Mouse (Mus musculus) heart, postnatal 0 days (tissue): Measurements from ENCODE around the gene Stac. TPM values are rescaled to one million over a fixed set of nuclear protein-coding genes. Genes with fewer than 3 reads are reported as not detected.

Source experiments
- ATAC-seq: fragments of 200-750 bp; cut with Nextera tagmentation; 2 replicates; pipeline ENCODE4 v1.8.0; 2017; ENCODE audit warnings: low read depth, moderate number of reproducible peaks, moderate library complexity; ENCODE audit not compliant: insufficient read depth
- DNase-seq: peaks from one replicate; pipeline ENCODE4 v3.0.0-alpha.2; 2016; ENCODE audit warnings: low spot score
- H3K27ac ChIP-seq: fragments of 300-500 bp; sonication (generic); 2 replicates; pipeline ENCODE4 v1.5.1; 2014; ENCODE audit warnings: low read depth, mild to moderate bottlenecking
- H3K27me3 ChIP-seq: fragments of 300-500 bp; sonication (generic); 2 replicates; pipeline ENCODE4 v1.6.1; 2014; ENCODE audit warnings: low read length, mixed read lengths; ENCODE audit not compliant: control insufficient read depth, insufficient read depth
- H3K36me3 ChIP-seq: fragments of 300-500 bp; sonication (generic); replicated peaks from 2 replicates; pipeline ENCODE4 v1.6.1; 2014; ENCODE audit warnings: low read length, mixed read lengths; ENCODE audit not compliant: control insufficient read depth, insufficient read depth
- H3K4me1 ChIP-seq: fragments of 300-500 bp; sonication (generic); 2 replicates; pipeline ENCODE4 v1.6.1; 2014; ENCODE audit warnings: antibody characterized with exemption; ENCODE audit not compliant: control insufficient read depth, insufficient read depth
- H3K4me2 ChIP-seq: fragments of 300-500 bp; sonication (generic); 2 replicates; pipeline ENCODE4 v1.6.1; 2014; ENCODE audit warnings: low read depth, mild to moderate bottlenecking, low read length, moderate library complexity
- H3K4me3 ChIP-seq: fragments of 300-500 bp; sonication (generic); 2 replicates; pipeline ENCODE4 v1.5.1; 2014; ENCODE audit warnings: low read depth, low read length
- H3K9ac ChIP-seq: fragments of 300-500 bp; sonication (generic); replicated peaks from 2 replicates; pipeline ENCODE4 v1.6.1; 2014; ENCODE audit warnings: low read depth, low read length, mixed read lengths
- H3K9me3 ChIP-seq: fragments of 300-500 bp; sonication (generic); replicated peaks from 2 replicates; pipeline ENCODE4 v1.6.1; 2016; ENCODE audit warnings: low read length; ENCODE audit not compliant: control insufficient read depth
- CTCF ChIP-seq: IDR thresholded peaks from 2 replicates; pipeline ENCODE4 v1.5.1; 2016; ENCODE audit warnings: antibody characterized with exemption, control low read depth, low read depth
- EP300 ChIP-seq: IDR thresholded peaks from 2 replicates; pipeline ENCODE4 v1.6.1; 2016; ENCODE audit warnings: antibody characterized with exemption, low read depth
- WGBS: fragments of 180-500 bp; shearing (Covaris S2); extraction: QIAGEN DNeasy Blood & Tissue Kit; methylation state at CpG from one replicate; pipeline ENCODE4 v1.1.7; 2014; 5-methylcytosine and 5-hydroxymethylcytosine counted together
- polyA plus RNA-seq: library from polyadenylated mRNA; unstranded; fragments of >200 nt; fragmentation: Nextera tagmentation; extraction: Ambion mirVana; gene quantifications from 2 replicates; pipeline ENCODE4 v1.2.1, GENCODE M21; 2015
- total RNA-seq: library from RNA; depleted of rRNA; stranded (reverse); fragments of >200 nt; gene quantifications from 2 replicates; pipeline ENCODE4 v1.2.3, GENCODE M21; 2014; ENCODE audit warnings: low replicate concordance

Gene Stac
- total and polyA plus RNA-seq, 2 experiments from 2014 or later: 0.15 to 0.53 TPM

DNA sequence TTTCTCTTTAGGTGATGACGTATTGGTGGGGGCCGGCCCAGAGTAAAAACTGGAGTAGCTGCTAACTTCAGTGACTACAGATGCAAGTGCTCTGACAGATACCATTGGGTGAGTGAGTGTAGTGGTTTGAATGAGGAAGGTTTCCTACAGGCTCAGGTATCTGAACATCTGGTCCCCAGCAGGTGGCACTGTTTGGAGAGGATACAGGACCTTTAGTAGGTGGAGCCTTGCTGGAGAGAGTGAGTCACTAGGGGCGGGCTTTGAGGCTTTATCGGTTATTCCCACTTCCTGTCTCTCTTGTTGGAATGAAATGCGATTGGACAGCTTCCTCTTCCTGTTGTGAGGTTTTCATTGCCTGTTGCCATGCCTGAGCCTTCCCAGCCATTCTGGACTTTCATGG is 118.5 kb downstream of the Stac start:
- 57% methylated on average over 5 of the region's 5 CpGs for WGBS
- Histone ChIP-seq H3K4me3 (no peak overlapping the region), H3K27ac (no peak overlapping the region), H3K4me2 (no peak overlapping the region), H3K4me1 (peaks cover 8% of the 10 kb centered on the region; the same call in 1 of the 2 replicates), H3K9ac (no peak overlapping the region), H3K36me3 (no peaks in the 10 kb centered on the region), H3K9me3 (0 out of 2 replicates have a peak, but pooled peaks cover 3% of the 10 kb centered on the region), H3K27me3 (no peaks in the 10 kb centered on the region)
- no peak for ATAC-seq
- TF ChIP-seq EP300 (no peak), CTCF (no peak)
- peak; percentile 16 for DNase-seq

- H3K4me2 ChIP-seq: no peak overlapping the region
- no peak overlapping the region for H3K27ac ChIP-seq
- TF ChIP-seq CTCF: no peak
- WGBS: 94% methylated on average over 6 of the region's 6 CpGs
- H3K27me3 ChIP-seq: no peaks in the 10 kb centered on the region
- H3K36me3 ChIP-seq: no peaks in the 10 kb centered on the region
- no peak overlapping the region for H3K9ac ChIP-seq
- no peaks in the 10 kb centered on the region for H3K4me1 ChIP-seq
- H3K4me3 ChIP-seq: no peak overlapping the region
- H3K9me3 ChIP-seq: no peaks in the 10 kb centered on the region
- ATAC-seq (no peak), DNase-seq (no peak)
Measured at GRCm38 (mm10) chr9:111564176-111564575, 126.0 kb downstream of the Stac start.

DNA sequence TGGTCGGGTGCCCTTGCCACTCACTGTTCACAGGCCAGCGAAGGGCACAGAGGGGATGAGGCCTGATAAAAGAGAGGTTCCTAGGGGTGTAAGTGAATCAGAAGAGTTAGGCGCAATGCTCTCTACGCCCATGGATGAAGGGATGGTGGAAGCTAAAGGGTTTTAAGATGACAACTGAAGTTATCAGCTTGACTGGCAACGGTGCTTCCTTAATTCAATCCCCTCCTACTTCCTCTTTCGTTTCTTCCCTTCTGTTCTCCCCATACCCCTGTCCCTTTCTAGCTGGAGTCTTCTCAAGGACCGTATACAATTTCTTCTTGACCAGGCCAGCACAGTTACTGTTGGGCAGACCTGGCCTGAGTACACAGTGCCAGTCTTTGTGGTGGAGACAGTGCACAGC is 126.9 kb downstream of the Stac start:
- no peak overlapping the region for H3K9ac ChIP-seq
- no peaks in the 10 kb centered on the region for H3K9me3 ChIP-seq
- TF ChIP-seq CTCF (no peak), EP300 (no peak)
- no peak overlapping the region for H3K4me3 ChIP-seq
- no peaks in the 10 kb centered on the region for H3K4me1 ChIP-seq
- H3K36me3 ChIP-seq: no peaks in the 10 kb centered on the region
- no peak for DNase-seq
- no peak overlapping the region for H3K4me2 ChIP-seq
- no peak overlapping the region for H3K27ac ChIP-seq
- H3K27me3 ChIP-seq: no peaks in the 10 kb centered on the region
- ATAC-seq: no peak
- WGBS: 62% methylated on average over 7 of the region's 7 CpGs

GRCm38 (mm10) chr9:111562217-111562988 is 127.7 kb downstream of the Stac start:
- Histone ChIP-seq H3K27ac (no peak overlapping the region), H3K4me1 (no peaks in the 10 kb centered on the region), H3K36me3 (no peaks in the 10 kb centered on the region), H3K9me3 (no peaks in the 10 kb centered on the region), H3K4me2 (0 out of 2 replicates have a peak overlapping the region, but pooled peaks have one; percentile 9), H3K9ac (no peak overlapping the region), H3K4me3 (no peak overlapping the region), H3K27me3 (no peaks in the 10 kb centered on the region)
- 42% methylated on average over 19 of the region's 19 CpGs for WGBS
- TF ChIP-seq EP300 (no peak), CTCF (no peak)
- DNase-seq (no peak), ATAC-seq (no peak)

- no peaks in the 10 kb centered on the region for H3K27me3 ChIP-seq
- no peak overlapping the region for H3K9ac ChIP-seq
- no peaks in the 10 kb centered on the region for H3K9me3 ChIP-seq
- DNase-seq (no peak), ATAC-seq (no peak)
- H3K27ac ChIP-seq: no peak overlapping the region
- H3K4me2 ChIP-seq: no peak overlapping the region
- H3K4me1 ChIP-seq: no peaks in the 10 kb centered on the region
- TF ChIP-seq EP300 (no peak), CTCF (no peak)
- WGBS: 40% methylated on average over 3 of the region's 3 CpGs
- H3K36me3 ChIP-seq: no peaks in the 10 kb centered on the region
- H3K4me3 ChIP-seq: no peak overlapping the region
Measured at GRCm38 (mm10) chr9:111556699-111557098, 133.4 kb downstream of the Stac start.

GRCm38 (mm10) chr9:111552865-111553264 is 137.3 kb downstream of the Stac start:
- ATAC-seq: no peak
- no peak overlapping the region for H3K4me3 ChIP-seq
- no peak for TF ChIP-seq EP300
- no peak for TF ChIP-seq CTCF

More at GRCm38 (mm10) chr9:111552865-111553264, 137.3 kb downstream of the Stac start:
- Histone ChIP-seq H3K36me3 (no peaks in the 10 kb centered on the region), H3K27ac (no peak overlapping the region), H3K4me1 (no peaks in the 10 kb centered on the region), H3K27me3 (no peaks in the 10 kb centered on the region), H3K9me3 (no peaks in the 10 kb centered on the region), H3K9ac (no peak overlapping the region), H3K4me2 (no peak overlapping the region)
- DNase-seq: no peak
- 46% methylated on average over 3 of the region's 3 CpGs for WGBS
